Mouse (Mus musculus) adrenal gland, adult 18-20 months (tissue): Measurements from ENCODE around the gene Vmn1r21. TPM values are rescaled to one million over a fixed set of nuclear protein-coding genes. Genes with fewer than 3 reads are reported as not detected.
A peak's percentile ranks its signal among the peaks of the same experiment; 100 is the strongest.
"Not testable (repeated sequence)": the region's sequence is repeated elsewhere in the genome, so short reads cannot be mapped to it uniquely, and the experiment has no call there.

Source experiments
- DNase-seq, 2 experiments: peaks; one replicate each; pipeline ENCODE4 v3.0.0; 2021 to 2022; ENCODE audit warnings: low spot score in 2 of 2
- long read RNA-seq, 2 experiments: library from polyadenylated mRNA; stranded (forward); transcript quantifications; one replicate each; pipeline ENCODE4 v2.0.0; 2021
- total RNA-seq, 2 experiments: library from RNA; stranded (reverse); gene quantifications; 1 replicate in 1 of 2; 2 replicates in 1 of 2; pipeline ENCODE4 v1.2.3; 2021

Gene Vmn1r21
- total RNA-seq = not detected
- long read RNA-seq, experiment 1 = 0 reads
- long read RNA-seq, experiment 2 = 0 reads

DNA sequence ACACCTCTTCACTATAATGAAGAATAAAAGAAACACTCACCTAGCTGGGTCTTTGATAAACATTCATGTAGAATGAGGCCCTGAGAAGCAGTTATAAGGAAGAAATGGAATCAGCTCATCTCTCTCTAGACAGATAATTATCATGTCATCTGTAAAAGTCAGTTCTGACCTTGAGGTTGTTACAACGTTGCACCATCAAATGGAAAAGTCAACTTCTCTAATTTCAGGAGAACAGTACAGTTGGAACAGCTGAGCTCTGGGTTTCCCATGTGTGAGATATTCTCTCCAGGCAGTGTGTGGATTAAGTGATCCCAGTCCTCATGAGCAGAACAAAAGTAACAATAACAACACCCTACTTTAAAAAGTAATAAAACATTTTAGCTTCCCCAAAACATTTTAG, at the start of gene Vmn1r21:
Vmn1r21 (minus strand) TSS at position 58 of the 400 bp plus-strand sequence.
- no peak for DNase-seq

DNA sequence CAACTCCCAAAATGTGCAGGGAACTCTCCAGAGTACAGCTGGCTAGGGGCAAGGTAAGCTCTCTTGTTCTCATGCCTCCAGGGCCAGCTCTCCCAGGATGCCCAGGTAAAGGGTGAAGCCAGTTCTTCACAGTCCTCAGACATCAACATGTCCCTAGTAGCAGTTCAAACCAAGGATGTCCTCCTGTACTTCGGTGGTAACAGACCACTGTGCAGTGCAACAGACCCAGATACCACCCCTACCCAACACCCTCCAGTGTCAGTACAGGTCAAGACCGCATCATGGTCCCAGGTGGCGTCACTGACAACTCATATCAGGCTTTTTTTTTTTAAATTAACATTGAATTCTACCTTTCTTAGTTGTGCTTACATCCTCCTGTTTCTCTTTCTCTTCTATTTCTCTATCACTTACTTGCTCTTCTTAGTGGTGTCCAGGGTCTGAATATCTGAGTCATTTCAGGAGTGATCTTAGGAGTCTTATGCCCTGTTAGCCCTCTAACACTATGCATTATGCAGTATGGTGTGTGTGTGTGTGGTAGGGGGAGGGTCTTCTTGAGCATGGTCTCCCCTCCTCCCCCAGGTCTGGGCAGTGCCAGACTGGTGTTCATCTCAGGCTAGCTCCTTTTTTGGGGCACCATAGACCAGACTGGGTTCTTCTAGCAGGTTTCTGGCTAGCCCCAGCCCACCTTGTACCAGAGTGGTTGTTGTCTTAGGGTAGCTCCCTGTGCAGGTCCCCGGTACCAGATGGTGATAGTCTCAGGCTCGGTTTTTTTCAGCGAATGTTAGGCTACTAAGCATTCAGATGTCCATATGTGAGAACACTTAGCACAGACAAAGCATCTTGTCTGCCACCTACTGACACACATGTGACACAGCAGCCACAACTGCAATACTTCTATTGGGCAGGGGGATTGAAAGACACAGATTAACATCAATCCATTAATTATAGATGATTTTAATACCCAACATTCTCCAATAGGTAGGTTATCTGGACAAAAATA, 9.2 kb upstream of the Vmn1r21 start:
- no peak for DNase-seq

DNA sequence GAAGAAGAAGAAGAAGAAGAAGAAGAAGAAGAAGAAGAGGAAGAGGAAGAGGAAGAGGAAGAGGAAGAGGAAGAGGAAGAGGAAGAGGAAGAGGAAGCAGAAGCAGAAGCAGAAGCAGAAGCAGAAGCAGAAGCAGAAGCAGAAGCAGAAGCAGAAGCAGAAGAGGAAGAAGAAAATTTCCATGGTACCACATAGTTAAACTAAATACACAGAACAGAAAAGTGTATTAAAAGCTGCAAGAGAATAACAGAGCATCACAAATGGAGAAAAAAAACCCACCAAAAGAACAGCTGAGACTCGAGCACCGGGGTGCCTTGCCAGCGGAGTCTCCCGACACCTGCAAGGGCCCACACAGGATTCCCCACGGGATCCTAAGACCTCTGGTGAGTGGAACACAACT, 1.0 kb upstream of the Vmn1r21 start:
- DNase-seq = not testable (repeated sequence)

DNA sequence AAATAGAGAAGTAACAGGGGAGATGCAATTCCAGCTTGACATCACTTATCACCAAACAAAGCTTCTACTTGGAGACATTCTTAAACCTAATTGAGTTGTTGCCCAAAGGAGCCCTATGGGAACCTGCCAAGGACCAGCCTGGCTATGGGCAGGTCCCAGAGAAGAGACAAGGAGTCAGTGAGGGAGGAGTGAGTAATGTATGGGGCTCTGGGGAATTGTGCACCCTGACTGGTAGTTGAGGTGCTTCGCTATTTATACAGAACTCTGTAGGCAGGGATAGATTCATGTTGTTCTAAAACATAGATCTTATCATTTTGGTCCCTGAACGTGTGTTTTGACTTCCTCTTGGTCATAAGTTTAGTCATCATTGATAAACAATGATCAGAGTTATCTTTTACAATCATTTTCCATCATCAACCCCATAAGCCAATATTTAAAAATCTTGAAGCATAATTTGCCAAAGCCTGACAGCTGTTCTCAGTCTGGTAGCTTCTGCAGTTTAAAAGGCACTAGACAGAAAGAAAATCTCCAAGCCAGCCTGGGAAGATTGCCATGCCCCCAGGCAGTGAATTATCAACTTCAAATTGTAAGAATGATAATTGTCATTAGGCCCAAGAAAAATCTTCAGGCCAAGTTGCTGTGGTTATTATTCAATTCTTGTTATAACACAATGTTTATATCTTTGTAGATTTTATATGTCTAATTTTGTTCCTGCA, 10.3 kb downstream of the Vmn1r21 start:
- no peak for DNase-seq

DNA sequence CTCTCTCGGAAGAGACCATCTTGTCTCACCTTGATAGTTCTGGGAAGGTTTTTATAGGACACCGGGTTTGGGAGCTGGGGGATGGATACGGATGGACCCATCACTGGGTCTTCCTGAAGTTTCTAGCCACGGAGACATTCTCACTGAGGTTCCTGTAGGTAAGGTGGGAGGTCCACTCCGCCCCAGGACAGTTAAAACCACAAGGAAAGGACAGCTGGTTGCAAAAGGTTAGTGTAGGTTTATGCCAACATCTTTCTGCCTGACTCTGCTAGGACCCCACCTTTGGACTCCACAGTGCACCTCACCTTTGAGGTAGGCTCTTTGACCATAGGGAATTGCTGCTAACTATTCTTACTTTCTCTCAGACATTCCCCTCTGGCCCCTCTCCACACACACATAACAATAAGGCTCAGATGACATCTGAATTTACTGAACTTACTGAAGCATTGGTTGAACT, 24.9 kb downstream of the Vmn1r21 start:
- DNase-seq = no peak

DNA sequence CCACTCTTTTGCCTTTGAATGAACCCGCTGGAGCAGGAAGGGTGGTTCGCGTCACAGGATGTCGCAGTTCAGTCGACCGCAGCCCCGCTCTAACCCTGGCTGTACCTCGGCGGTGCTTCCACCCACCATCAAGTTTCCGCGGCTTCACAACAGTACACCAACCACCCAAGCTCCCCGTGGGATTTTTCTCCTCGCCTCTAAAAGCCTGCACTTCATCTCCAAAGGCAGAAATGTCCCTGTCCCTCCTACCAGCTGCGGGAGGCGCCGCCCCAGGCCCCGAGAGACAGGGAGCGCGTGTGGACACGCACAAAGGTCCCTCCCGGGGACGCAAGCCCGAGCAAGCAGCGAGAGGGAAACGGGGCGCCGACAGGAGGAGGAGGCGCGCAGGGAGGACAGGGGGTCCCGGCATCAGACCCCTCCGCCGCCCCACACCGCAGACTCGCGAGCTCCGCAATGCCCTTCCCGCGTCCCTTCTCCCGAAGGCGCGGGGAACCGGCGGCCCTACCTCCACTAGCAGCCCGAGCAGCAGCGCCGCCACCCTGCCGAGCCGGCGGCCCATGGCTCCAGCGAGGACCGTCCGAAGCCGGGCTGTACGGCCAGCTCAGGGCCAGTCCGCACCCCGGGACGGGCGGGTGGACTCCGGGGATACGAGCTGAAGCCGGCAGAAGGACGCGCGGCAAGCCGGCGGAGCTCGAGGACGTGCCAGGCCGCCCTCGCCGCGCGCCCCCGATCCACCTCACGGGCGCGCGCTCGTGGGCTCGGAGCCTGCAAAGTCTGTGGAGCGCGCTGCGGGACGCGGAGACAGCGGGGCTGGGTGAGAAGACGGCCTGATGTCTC, 25.5 kb downstream of the Vmn1r21 start, which contains the start of gene Vopp1:
Vopp1 (minus strand) TSS at position 738 of the 837 bp plus-strand sequence.
- peak; percentile 64 to 70 for DNase-seq

DNA sequence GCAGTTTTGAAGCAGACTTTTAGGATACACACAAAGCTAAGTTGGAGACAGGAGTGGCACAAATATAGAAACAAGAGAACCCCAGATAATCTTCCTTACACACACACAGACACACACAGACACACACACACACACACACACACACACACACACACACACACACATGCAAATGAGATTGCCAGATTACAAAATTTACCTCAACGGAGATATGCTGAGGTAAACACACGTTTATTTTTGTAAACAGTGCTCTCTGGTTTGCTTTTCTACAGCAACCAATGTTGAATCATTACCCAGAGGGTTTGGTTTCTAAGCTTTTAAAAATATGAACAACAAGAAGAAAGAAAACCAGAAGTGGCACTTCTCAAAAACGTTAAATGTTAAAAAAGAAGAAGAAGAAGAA, 26.7 kb downstream of the Vmn1r21 start:
- DNase-seq = no peak

DNA sequence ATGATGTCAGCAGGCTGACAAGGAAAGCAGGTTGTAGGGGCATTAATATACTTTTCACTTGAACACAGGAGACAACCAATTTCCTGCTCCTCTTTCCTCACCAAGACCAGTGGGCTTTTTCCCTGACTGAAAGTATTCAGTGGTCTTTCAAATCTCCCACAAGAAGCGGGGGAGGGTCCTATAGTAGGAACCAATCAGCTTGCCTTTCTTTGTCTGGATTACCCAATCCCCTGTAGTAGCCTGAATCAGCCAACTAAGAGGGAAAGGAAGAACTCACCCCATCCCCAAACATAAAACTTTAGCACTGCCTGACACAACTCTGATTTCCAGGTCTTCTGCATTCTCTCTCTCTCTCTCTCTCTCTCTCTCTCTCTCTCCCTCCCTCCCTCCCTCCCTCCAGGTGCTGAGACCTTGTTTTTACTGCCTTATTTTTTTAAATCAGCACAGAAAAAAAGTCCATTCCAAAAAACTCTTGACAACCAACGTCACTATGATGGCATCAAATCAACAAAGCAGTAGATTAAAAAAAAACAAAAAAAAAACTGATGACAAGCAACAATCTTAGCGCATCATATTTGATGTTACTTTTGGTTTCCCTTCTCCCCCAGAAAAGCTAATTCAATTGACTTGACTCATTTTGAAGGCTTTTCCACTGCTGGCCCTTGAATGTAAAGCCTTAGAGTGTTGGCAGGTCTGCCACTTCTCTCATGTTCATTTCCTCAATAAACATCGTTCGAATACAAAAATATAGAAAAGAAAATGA, 27.3 kb downstream of the Vmn1r21 start:
- no peak for DNase-seq

DNA sequence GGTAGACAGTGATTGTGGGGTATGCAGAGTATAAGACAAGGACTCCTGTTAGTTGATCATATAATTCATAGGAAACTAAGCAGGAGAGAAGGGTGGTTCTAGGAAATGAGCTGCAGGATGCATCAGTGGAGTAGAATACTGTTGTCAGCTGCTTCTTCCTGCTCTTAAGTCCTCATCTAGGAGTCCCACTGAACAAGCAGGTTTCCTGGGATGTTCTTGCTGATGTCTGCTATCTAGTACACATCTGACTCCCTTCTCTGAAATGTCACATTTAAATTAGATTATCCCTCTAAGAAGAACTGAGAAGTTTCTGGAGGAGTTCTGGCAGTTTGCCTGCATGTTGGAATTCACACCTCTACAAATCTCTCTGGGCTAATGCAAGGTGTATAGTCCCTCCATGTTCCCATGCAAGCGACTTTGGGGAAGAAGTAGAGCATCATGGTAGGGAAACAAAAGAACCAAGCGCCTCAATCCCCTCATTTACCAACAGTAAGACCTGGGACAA, 35.7 kb downstream of the Vmn1r21 start:
- DNase-seq = no peak

DNA sequence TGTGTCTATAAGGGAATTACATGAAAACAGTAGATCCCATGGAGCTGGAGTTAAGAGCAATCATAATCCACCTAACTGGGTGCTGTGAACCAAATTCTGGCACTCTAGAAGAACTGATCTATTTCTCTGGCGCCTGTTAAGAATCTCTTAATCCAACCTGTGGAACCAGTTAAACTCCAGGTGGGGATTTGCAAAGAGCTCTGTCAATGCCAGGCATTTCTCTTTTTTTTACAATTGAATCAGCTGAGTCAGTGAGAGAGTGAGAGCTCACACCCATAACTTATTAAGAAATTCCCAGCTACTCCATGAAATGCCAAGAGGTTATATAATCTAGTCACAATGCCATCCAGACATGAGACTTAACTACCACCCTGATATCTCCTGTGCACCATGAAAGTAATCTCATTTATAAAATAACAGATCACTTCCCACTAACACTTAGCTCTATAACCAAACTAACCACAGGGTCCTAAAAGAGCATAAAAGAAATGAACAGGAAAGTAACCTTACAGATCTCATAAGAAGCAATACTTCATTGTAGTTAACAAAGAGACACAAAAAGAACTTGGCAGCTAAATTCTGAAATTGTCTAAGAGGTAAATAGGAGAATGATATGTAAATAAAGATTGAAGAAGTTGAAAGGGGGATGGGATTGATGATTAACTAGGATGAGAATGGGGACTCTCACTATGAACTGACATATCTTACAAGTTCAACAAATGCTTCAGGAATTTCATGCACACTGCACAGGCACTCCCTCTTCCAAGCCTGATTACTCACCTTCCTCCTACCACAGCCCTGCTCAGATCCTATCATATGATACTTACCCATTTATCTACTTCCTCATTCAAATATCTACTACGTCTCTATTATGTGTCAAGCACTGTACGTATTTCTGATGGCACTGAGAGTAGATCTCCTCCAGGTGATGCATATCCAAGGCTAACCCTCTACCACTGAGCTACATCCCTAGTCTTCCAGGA, 38.1 kb downstream of the Vmn1r21 start:
- DNase-seq = no peak

DNA sequence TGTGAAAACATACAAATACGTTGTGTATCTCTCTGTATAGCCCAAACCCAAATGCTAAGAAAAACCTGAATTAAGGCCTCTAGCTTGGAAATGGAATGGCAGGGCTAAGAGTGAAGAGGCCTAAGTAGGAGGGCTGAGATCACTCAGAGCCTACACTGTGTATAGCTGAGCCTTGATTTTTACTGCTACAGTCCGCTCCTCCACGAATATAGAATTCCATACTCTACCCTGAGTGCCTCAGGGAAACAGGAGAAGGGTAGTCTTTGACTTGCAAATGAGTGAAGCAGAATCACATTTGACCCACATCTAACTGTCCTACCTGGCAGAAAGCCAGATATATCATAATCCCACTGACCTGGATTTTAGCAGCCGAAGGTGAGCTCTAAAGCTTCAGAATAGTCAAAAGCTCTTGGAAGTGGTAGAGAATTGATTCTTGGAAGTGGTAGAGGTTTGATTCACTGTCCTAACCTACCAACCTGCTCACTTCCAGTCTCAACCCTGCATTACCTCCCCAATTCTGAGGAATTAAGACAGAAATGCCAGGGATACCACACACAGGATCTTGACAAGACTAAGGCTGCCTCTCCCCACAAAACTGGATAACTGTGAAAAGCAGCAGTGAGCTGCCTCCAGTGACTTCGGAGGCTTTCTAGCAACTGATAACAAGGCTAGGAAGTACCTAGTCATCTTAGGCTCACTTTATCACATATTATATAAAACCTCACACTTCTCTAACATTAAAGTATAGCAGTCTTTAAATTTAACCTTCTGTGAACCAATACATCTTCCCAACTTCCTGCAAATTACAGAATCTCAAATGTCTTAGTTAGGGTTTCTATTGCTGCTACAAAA, 44.7 kb downstream of the Vmn1r21 start:
- DNase-seq = no peak

DNA sequence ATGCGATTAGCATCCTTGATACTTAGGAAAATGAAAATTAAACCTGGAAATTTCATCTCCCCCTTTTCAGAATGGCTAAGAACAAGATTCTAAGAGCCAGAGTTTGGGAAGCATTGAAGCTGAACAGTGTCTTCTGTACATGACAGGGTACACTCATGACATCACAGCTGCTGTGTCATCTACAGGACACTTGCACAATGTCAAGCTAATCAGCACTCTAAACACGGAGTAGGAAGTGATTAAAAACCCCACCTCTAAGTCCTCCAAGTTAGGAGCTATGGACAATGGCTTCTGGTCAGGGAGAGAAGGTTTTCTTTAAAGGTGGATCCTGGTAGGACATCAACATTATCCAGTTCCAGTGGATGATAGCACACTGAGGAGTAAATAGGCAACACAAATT, 47.0 kb downstream of the Vmn1r21 start:
- no peak for DNase-seq

DNA sequence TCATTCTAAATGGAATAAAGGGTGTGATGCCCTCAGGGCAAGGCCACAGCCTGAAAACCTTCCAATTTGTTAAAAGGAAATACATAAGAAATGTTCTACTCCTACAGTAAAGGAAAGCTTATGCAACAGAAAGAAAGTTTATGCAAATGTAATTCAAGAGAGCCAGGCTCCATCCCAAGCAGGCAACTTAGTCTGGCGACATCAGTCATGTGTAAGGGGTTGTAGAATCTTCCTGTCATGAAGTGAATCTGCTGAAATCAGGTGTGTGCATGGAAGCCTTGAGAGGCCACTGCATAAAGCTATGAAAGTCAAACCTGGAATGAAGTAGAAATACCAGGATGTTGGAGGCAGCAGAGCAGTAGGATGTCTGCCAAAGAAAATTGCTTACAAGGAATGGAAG, 51.2 kb downstream of the Vmn1r21 start:
- DNase-seq = no peak

DNA sequence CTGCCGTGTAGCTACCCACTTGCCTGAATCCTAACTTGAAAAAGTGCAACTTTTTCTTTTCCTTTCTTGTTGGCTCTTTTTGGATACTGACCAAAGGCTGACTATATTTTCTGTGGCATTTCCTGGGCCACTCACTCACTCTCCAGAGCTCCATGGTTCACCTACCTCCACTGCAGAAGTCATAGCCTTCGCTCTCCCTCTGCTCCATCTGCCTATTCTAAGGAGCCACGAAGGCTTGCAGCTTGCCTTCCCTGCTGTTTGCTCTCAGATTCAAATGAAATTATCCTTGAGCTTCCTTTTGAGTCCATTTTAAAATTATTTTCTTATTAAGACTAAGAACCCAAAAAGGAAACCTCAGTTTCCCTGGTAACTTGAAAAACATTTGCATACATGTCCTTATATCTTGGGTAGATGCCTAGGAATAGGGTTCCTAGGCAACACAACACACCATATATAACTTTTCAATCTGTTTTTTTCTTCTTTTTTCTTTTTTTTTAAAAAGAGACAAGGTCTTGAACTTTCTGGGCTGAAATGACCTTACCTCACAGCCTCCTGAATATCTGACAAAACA, 53.2 kb downstream of the Vmn1r21 start:
- no peak for DNase-seq

DNA sequence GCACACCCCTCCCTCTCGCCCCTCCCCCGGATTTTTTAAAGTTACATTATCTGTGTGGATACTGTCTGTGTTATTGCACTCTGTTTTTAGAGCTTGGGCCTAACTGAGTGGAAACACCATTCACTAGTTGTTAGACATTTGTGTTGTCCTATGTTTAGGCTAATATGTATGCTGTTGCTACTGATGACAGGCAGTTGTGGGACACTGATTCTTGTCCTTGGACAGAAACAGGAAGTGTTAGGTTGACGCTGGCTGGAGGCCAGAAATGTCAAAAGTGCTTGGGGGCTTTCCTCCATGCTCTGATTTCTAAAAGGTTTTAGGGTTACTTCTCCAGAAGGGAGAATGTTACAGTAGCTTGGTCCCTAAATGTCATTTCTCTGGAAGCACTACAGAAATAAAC, 54.3 kb downstream of the Vmn1r21 start:
- DNase-seq = no peak
